Mouse (Mus musculus) liver, embryonic 14.5 days (tissue): ENCODE measurements at regions not wholly inside any gene's neighbourhood (a gene's known extent, or its start where the extent isn't known, plus 50 kb on each side); places are given as distances from the start of the nearest gene placed in this dataset.

Experiments
- ATAC-seq: fragments of 200-750 bp; cut with Nextera tagmentation; 2 replicates; pipeline ENCODE4 v1.8.0; 2017; ENCODE audit warnings: moderate number of reproducible peaks, mild to moderate bottlenecking, moderate library complexity; ENCODE audit not compliant: insufficient read depth
- DNase-seq, 3 experiments: peaks; one replicate each; pipeline ENCODE4 v3.0.0-alpha.2; 2012 to 2013; ENCODE audit warnings: low read depth in 3 of 3, low spot score in 3 of 3
- H3K27ac ChIP-seq: fragments of 300-500 bp; sonication (generic); 2 replicates; pipeline ENCODE4 v1.5.1; 2014; ENCODE audit warnings: moderate library complexity, mild to moderate bottlenecking, control low read depth, inconsistent platforms
- H3K27me3 ChIP-seq: fragments of 300-500 bp; sonication (generic); 2 replicates; pipeline ENCODE4 v1.6.1; 2014; ENCODE audit warnings: mild to moderate bottlenecking, low read length, moderate library complexity; ENCODE audit not compliant: control insufficient read depth, insufficient read depth
- H3K36me3 ChIP-seq: fragments of 300-500 bp; sonication (generic); replicated peaks from 2 replicates; pipeline ENCODE4 v1.6.1; 2014; ENCODE audit warnings: low read depth; ENCODE audit not compliant: control insufficient read depth, insufficient read depth
- H3K4me1 ChIP-seq, 2 experiments: fragments of 200-500 bp in 1 of 2; fragments of 300-500 bp in 1 of 2; sonication (generic) in 1 of 2; replicated peaks; 2 replicates each; pipeline ENCODE4 v1.6.1; 2012 to 2014; ENCODE audit warnings: antibody characterized with exemption in 1 of 2, inconsistent platforms in 1 of 2, low read length in 1 of 2; ENCODE audit not compliant: control insufficient read depth in 2 of 2, insufficient read depth in 2 of 2
- H3K4me2 ChIP-seq: fragments of 300-500 bp; sonication (generic); 2 replicates; pipeline ENCODE4 v1.6.1; 2014; ENCODE audit warnings: low read depth, mild to moderate bottlenecking, control low read depth, moderate library complexity
- H3K4me3 ChIP-seq, 2 experiments: fragments of 200-500 bp in 1 of 2; fragments of 300-500 bp in 1 of 2; sonication (generic) in 1 of 2; 2 replicates each; pipeline ENCODE4 v1.5.1; 2012 to 2014; ENCODE audit warnings: low read depth in 2 of 2, low read length in 2 of 2, mild to moderate bottlenecking in 2 of 2, control low read depth in 1 of 2, inconsistent platforms in 1 of 2, moderate library complexity in 1 of 2; ENCODE audit not compliant: insufficient read depth in 1 of 2
- H3K9ac ChIP-seq: fragments of 300-500 bp; sonication (generic); replicated peaks from 2 replicates; pipeline ENCODE4 v1.6.1; 2014; ENCODE audit warnings: mild to moderate bottlenecking, control low read depth, moderate library complexity
- H3K9me3 ChIP-seq: fragments of 300-500 bp; sonication (generic); 2 replicates; pipeline ENCODE4 v1.6.1; 2016; ENCODE audit warnings: low read length, mixed read lengths; ENCODE audit not compliant: control insufficient read depth
- CTCF ChIP-seq: IDR thresholded peaks from 2 replicates; pipeline ENCODE4 v1.5.1; 2016; ENCODE audit warnings: antibody characterized with exemption, low read depth, control low read depth
- EP300 ChIP-seq: IDR thresholded peaks from 2 replicates; pipeline ENCODE4 v1.6.1; 2016; ENCODE audit warnings: antibody characterized with exemption, low read depth
- WGBS: fragments of 180-500 bp; shearing (Covaris S2); extraction: QIAGEN DNeasy Blood & Tissue Kit; methylation state at CpG from one replicate; pipeline ENCODE4 v1.1.7; 2014; ENCODE audit not compliant: insufficient replicate concordance; 5-methylcytosine and 5-hydroxymethylcytosine counted together

GRCm38 (mm10) chr8:11959466-11959865 lies 119.2 kb downstream of the Tex29 start:
- Histone ChIP-seq H3K4me2 (no peak overlapping the region), H3K4me3 (no peak overlapping the region), H3K9ac (no peak overlapping the region), H3K27me3 (no peaks in the 10 kb centered on the region), H3K27ac (no peak overlapping the region), H3K9me3 (no peaks in the 10 kb centered on the region), H3K36me3 (no peaks in the 10 kb centered on the region), H3K4me1 (no peaks in the 10 kb centered on the region)
- no peak for ATAC-seq
- DNase-seq = no peak
- TF ChIP-seq CTCF (no peak), EP300 (no peak)
- 54% methylated on average over 4 of the region's 4 CpGs for WGBS

DNA sequence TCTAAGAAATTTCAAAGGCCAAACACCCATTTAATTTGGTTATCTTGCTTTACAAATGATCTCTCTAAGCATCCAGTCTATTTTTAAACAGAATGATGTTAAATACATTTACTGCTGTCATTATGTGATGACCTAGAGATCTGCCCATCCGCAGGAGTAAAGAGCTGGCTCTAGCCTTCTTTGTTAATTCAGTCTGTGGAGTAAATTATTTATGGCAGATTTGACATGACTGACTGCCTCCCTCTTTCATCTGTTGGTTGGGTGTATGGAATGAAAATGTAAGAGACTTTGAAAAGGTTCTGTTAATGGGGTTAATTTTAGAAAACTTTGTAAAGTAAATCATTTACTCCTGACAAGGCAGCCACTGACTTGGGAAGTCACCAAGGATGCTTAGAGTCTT lies 123.3 kb downstream of the Tex29 start:
- Histone ChIP-seq H3K4me3 (no peak overlapping the region), H3K36me3 (no peaks in the 10 kb centered on the region), H3K9me3 (no peaks in the 10 kb centered on the region), H3K4me1 (no peaks in the 10 kb centered on the region), H3K27me3 (no peaks in the 10 kb centered on the region), H3K27ac (no peak overlapping the region), H3K9ac (no peak overlapping the region), H3K4me2 (no peak overlapping the region)
- 61% methylated on average over 1 of the region's 1 CpGs for WGBS
- no peak for ATAC-seq
- DNase-seq = no peak
- TF ChIP-seq EP300 = no peak
- TF ChIP-seq CTCF = no peak

GRCm38 (mm10) chr8:11967670-11968069 lies 127.4 kb downstream of the Tex29 start:
- ATAC-seq (no peak), DNase-seq (no peak)
- Histone ChIP-seq H3K4me3 (no peak overlapping the region), H3K9me3 (no peaks in the 10 kb centered on the region), H3K4me2 (no peak overlapping the region), H3K27ac (no peak overlapping the region), H3K36me3 (no peaks in the 10 kb centered on the region), H3K27me3 (no peaks in the 10 kb centered on the region), H3K9ac (no peak overlapping the region), H3K4me1 (no peaks in the 10 kb centered on the region)
- WGBS = 55% methylated on average over 7 of the region's 7 CpGs
- TF ChIP-seq EP300 (no peak), CTCF (no peak)

DNA sequence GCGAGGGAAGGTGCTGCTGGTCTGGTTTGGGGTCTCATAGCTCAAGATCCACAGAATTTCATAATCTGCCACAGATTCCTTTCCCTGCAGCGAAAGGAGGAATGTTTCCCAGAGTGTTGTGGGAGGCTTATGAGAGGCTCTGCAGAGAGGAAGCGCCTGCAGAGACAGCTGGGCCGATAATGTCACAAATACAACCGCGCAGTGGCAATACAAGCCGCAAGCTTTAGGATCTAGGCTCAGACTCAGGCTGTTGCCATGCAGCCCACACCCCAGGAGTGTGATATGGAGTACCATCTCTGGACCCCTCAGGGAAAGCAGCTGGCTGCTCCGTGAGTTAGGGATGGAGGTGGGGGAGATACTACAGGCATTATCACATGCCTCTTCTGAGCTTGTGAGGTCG lies 130.2 kb downstream of the Tex29 start:
- Histone ChIP-seq H3K27ac (no peak overlapping the region), H3K9me3 (no peaks in the 10 kb centered on the region), H3K36me3 (no peaks in the 10 kb centered on the region), H3K4me2 (no peak overlapping the region), H3K4me3 (no peak overlapping the region), H3K4me1 (no peaks in the 10 kb centered on the region), H3K27me3 (no peaks in the 10 kb centered on the region), H3K9ac (no peak overlapping the region)
- ATAC-seq (no peak), DNase-seq (no peak)
- TF ChIP-seq CTCF (no peak), EP300 (no peak)
- WGBS = 77% methylated on average over 9 of the region's 9 CpGs

DNA sequence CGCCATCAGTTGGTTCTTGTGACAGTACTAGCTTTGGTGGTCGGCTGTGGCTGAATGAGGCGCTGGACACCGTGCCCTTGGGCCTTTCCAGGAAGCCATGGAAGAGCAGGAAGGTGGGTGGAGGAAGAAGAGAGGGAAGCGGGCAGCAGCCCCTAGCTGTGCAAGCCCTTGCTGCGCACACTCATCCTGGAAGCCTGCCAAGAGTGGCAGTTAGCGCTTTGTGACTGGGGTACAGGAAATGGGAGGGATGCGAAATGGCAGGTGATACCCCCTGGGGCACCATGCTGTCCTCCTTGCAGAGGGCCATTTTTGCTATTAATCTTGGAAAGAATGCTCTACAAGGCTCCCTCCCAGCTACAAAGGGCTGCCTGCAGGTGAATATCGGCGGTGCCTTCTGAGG lies 133.2 kb downstream of the Tex29 start:
- TF ChIP-seq CTCF = no peak
- no peak for TF ChIP-seq EP300
- Histone ChIP-seq H3K27me3 (no peaks in the 10 kb centered on the region), H3K36me3 (no peaks in the 10 kb centered on the region), H3K4me2 (no peak overlapping the region), H3K9ac (no peak overlapping the region), H3K4me3 (no peak overlapping the region), H3K9me3 (no peaks in the 10 kb centered on the region), H3K27ac (no peak overlapping the region), H3K4me1 (no peaks in the 10 kb centered on the region)
- DNase-seq (no peak), ATAC-seq (no peak)
- WGBS = 53% methylated on average over 10 of the region's 10 CpGs

DNA sequence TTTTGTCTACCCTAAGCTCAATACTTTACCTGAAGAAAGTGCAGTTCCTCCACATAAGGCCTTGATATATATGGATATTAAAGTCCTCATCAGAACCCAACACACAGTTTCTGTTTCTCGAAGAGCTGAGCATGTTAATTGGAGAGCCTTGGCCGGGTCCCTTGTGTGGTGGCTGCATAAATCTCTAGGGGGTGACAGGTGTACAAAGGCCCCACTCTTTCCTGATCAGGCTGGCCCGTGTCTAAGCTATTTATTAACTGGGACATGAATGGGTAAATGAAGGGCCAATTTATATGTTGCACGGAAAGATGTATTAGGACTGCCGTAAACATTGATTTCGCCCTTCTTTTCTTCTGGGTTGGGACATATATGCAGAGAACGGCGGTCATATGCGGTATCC lies 136.8 kb downstream of the Tex29 start:
- Histone ChIP-seq H3K9me3 (no peaks in the 10 kb centered on the region), H3K4me3 (no peak overlapping the region), H3K36me3 (no peaks in the 10 kb centered on the region), H3K27me3 (no peaks in the 10 kb centered on the region), H3K4me2 (no peak overlapping the region), H3K27ac (no peak overlapping the region), H3K4me1 (no peaks in the 10 kb centered on the region), H3K9ac (no peak overlapping the region)
- DNase-seq = no peak
- WGBS = 52% methylated on average over 9 of the region's 9 CpGs
- no peak for ATAC-seq
- TF ChIP-seq CTCF (no peak), EP300 (no peak)
